Mouse (Mus musculus): Measurements from ENCODE around the gene Pla2g5.
A peak's percentile ranks its signal among the peaks of the same experiment; 100 is the strongest.
"Not testable (repeated sequence)": the region's sequence is repeated elsewhere in the genome, so short reads cannot be mapped to it uniquely, and the experiment has no call there.

The Pla2g5 gene

DNA sequence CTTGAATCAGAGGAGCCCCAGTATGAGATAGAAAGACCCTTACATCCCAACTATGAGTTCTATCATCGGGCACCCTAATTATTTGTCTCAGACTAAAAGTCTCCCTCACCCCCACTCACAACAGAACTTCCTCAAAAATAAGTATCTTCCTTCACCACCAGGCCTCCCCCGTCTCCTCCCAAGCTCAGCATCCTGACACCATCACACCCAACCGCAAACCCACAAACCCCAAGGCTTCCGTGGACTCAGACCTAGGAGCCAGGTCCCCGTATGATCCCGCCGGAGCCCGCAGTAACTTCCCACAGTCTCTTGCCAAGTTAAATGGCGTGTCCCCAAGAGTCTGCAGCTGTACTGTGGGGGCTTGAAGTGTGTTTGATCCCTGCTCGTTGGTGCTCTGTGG is 5.7 kb downstream of the Pla2g5 start:
- no peak for DNase-seq (ENCODE audit: low spot score in 2 of 2)

DNA sequence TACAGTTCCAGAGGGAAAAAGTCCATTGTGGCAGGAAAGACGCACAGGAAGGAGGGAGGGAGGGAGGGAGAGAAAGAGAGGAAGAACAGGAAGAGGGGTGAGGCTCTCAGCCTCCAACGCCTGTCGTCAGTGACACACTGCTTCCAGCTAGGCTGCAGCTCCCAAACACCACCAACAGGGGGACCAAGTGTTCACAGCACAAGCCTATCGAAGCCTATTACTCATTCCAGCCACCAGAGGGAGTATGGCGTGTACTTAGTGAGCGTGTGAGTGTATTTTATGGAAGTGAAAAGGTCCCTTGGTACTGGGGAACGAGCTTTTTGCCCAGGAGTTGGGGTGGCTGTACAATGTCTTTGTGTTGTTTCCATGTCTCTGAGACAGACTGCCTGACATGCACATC is 6.8 kb downstream of the Pla2g5 start:
- DNase-seq (ENCODE audit: low spot score in 2 of 2) = peak; percentile 15 to 40

DNA sequence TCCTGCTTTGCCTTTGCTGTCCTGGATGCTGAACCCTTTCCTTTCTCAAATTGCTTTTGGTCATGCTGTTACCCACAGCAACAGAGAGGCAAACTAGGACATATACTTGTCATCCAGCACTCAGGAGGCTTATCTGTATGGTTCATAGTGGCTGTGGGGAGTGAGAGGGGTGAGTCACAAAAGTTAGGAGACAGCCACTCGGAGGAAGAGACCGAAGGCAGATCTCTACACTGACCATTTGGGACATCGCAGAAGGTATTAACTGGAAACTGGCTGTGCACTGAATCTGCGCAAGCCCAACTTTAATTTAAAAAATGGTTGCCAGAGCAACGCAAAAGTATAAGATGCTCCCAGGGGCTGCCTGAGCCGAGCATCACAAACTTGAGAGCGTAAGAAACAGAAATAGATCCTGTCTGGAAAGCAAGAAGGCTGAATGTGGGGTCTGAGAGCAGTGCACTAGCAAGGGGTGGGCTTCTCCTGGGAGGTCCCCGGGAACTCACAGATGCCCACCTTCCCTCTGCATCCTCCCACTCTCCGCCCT is 8.1 kb downstream of the Pla2g5 start:
- no peak for DNase-seq (ENCODE audit: low spot score in 2 of 2)

DNA sequence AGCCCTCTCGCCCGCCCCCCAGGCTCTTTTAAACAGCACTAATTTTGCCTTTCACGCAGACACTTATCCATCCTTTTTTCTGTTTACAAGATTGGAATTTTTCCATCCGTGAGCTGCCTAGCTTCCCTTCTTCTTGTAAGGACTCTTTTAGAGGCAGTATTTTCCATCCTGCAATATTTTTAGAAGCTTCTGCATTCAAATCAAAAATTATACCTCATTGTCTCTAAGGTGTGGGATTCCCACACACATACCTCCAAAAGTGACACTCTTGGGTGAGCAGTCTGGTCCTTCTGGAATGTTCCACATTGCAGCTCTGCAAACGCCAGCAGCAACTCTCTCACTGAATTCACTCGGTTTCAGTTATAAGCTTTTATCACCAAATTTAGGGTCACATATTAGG is 10.3 kb downstream of the Pla2g5 start:
- DNase-seq (ENCODE audit: low spot score in 2 of 2) = no peak

DNA sequence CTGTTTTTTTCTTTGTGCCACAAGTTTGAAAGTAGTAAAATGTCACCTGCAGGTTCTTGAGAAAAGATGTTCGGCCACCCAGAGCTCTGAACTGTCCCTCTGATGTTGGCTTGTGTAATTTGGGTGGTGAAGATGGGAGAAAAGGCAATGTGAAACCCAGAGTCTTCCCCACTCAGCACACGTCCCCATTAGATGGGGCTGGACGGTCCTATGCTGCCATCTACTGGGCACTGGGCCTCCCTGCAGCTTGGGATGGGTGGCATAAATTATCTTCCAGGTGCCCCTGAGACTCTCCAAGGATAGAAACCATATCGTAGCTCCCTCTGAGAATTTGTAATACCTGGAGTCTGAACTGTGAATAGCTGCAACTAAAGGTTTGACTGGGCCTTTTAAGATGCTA is 11.8 kb downstream of the Pla2g5 start:
- peak; percentile 24 to 36 for DNase-seq (ENCODE audit: low spot score in 2 of 2)

DNA sequence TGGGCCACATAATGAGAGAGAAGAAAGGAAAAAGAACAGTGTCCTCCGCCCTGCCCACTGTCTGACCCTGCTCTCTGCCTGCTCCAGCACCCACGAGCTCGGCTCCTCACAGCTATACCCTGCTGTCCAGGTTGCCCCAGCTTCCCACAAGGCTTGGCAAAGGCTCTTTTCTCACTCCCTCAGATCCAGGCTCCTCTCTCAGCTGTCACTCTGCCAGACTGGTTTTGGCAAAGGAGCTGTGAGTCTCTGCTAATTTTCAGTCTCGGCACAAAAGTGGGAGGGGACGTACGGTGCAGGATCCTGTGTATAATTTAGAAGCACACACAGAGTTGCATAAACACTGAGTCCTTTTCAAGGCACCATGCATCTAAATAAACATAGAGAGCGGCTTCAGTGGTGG is 21.9 kb downstream of the Pla2g5 start:
- DNase-seq (ENCODE audit: low spot score in 2 of 2) = no peak

DNA sequence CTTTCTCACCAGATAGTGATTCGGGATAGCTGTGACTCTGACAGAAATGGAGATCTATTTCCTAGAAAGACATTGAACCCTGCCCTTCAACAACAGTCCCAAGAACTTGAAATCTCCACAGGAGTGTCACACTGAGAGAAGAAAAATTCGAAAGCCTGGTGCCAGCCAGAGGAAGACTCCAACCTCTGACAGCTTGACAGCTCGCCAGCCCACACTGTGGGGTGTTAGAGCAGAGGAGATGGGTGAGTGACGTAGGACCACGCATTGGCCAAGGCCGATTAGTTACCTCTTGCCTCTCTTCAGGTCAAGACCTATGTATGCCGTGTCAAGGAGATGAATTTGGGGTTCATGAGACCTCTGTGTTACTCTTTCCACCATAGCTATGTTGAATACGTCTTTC is 22.6 kb downstream of the Pla2g5 start:
- DNase-seq (ENCODE audit: low spot score in 2 of 2) = no peak

DNA sequence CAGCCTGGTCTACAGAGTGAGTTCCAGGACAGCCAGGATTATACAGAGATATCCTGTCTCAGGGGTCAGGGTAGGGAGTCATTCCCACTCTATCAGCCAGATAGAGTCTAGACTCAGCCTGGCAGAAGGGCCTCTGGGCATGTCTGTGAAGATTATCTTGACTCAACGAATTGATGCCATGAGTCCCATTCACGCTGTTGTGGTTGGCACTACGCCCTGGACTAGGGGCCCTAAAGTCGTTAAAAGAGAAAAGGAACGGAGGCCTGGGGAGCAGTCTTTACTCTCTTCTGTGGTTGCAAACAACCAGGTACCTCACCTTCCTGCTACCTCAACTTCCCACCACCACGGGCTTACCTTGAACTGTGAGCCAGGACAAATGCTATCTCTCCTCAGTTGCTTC is 23.5 kb downstream of the Pla2g5 start:
- no peak for DNase-seq (ENCODE audit: low spot score in 2 of 2)

DNA sequence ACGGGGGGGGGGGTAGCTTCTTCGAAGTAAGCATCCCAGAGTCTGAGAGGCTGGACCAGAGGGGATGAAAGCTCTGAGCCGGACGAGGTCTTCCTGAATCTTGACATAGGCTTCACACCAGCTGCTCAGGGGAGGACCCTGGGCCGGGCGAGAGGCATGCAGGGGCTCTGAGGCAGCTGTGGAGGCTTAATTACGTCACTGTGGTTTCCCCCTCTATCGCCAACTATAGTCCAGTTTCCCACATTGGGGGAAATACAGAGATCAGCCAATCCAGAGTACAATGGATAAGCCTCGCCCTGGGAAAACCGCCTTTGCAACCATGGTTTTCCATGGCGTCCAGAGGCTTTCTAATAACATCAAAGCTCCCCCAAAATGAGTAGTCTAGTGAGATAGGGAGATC is 36.1 kb downstream of the Pla2g5 start:
- DNase-seq (ENCODE audit: low spot score in 2 of 2) = no peak

DNA sequence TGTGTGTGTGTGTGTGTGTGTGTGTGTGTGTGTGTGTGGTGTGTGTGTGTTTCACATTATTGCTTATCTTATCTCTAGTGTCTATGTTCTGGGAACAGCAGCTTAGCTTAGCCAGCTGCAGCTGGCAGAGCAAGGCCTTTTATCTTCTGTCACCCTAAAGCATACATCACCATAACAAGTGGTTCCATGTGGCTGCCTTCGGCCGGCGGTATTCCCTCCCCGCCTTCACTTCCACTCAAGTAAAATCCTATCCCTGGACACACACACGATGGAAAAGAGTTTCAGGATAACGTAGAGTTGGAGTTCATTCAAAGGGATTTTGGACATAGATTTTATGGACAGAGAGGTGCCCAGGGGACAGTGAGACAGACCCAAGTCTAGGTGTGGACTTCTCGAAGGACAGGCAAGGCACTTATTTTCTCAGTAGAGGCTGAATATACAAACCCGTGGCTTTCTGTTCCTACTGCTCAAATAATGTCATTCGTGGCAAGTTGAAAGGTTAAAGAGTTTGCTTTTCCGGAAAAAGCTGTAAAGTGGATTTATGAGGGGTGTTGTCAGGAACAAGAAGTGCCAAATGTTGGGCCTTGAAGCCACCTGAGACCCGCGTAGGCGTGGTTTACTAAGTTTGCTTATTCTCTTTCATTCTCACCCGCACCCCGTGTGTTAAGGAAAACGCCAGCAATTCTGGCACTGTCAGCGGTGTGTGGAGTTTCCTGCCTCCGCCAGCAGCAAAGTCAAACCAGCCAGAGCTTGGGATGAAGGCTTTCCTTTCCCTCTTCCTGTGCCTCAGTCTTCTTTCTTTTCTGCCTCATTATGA is 37.3 kb downstream of the Pla2g5 start:
- no peak for DNase-seq (ENCODE audit: low spot score in 2 of 2)

DNA sequence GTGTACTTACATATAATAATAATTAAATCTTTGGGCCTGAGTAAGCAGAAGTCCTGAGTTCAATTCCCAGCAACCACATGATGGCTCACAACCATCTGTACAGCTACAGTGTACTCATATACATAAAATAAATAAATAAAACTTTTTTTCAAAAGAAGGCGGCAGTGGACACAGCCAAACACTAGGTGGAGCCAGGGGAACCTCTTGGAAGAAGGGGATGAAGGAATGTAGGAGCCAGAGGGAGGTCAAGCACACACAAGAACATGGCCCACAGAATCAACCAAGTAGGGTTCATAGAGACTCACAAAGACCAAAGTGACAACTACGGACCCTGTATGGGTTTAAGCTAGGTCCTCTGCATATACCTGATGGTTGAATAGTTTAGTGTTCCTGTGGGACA is 38.6 kb downstream of the Pla2g5 start:
- no peak for DNase-seq (ENCODE audit: low spot score in 2 of 2)

DNA sequence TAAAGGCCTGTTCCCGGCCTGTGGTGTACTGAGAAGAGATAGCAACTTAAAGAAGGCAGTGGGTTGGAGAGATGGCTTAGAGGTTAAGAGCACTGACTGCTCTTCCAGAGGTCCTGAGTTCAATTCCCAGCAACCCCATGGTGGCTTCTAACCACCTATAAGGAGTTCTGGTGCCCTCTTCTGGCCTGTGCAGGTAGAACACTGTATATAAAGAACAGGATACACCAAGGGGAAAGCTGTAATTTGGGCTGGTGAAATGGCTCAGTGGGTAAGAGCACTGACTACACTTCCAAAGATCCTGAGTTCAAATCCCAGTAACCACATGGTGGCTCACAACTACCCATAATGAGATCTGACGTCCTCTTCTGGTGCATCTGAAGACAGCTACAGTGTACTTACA is 39.1 kb downstream of the Pla2g5 start:
- not testable (repeated sequence) for DNase-seq (ENCODE audit: low spot score in 2 of 2)

DNA sequence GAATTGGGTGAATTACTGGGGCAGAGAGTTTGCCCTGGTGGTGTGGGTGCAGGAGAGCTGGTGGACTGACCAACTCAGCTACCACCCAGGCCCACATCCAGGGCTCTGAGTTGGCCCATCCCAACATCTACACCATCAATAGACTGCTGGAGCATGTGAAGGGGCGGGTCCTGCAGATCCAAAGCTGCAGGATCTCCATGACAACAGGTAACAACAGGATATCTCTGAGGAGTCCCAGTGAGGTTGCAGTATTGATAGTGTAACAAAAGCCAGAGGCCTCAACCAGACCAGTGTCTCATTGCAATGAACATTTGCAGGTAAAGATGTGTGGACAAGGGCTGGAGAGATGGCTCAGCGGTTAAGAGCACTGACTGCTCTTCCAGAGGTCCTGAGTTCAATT is 42.2 kb downstream of the Pla2g5 start:
- DNase-seq (ENCODE audit: low spot score in 2 of 2) = no peak

DNA sequence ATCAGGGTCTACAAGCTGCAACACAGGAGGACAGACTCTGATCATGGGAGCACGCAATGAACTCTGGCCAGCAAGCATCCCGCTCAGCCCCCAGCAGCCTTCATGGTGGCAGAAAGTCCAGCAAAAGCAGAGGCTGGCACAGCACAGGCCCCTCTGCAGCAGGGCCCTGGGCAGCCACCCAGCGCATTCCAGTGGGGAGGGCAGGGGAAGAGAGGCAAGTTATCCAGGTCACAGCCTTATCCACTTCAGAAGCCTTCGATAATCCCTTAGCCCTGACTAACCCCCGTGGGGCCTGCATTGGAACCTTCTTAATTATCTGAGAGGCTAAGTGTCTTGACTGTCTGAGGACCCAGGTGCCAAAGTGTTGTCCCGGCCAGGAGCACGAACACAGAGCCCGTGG is 44.2 kb downstream of the Pla2g5 start:
- no peak for DNase-seq (ENCODE audit: low spot score in 2 of 2)

DNA sequence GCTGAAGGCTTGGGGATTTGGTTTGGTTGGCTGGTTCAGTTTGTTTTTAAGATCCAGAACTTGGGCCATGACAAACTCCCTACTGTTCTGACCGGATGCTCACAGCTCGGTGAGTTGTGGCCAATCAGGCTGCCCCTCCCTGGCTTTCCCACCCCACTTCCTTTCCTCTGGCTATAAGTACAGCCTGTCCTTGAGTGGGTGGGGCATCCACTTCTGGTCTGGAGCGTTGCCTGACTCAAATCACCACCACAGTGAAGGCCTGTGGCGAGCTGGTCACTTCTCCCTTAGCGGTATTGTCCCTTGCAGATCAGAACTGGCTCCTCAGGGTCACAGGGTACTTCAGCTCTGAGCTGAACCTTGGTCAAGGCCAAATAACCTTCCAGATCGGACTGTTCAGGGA is 45.5 kb downstream of the Pla2g5 start:
- peak in 1 of 2 experiments; percentile 20 for DNase-seq (ENCODE audit: low spot score in 2 of 2)

DNA sequence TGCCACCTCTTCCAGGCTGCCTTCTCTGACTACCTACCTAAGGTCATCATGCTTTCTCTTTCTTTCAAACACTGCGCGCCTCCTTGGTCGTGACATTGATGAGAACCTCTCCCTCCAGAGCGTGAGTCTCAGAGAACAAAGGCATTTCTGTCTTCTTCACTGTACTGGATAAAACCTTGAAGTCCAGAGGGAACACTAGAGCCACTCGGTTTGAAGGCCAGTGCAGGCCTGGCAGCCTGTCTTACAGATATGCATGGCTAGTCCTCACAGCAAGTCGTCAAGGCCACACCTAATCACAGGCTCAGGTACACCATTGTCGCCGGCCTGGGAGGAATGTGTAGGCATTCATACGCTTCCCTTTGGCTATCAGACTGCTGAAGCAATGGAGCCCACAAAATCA is 47.1 kb downstream of the Pla2g5 start:
- no peak for DNase-seq (ENCODE audit: low spot score in 2 of 2)

DNA sequence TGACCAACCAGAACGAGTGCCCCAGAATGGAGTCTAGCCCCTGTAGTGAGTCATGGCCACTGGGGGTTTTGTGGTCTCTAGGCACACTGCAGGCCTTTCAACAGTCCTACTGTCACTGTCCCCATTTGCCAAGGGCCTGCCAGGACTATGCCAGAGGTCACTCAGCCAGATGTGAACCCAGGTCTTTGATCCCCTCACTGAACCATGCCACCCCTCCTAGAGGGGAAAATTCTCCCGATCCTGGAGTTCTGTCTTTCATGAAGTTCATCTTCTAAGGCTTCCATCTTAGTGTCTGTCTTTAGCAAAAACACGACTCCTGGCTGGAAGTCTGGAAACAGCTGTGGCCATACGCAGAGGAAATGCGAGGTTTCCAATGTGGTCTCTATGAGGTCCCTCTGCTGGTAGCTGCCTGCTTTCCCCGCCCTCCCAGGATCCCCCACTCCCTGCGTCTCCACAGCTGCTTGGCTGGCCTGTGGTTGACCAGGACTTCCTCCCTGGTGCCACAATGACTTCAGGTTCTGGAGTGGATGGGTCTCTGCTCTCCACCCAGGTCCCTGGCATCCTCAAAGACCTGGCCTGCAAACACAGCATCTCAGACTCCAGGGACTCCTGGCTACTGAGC is 56.3 kb downstream of the Pla2g5 start:
- DNase-seq (ENCODE audit: low spot score in 2 of 2) = no peak

DNA sequence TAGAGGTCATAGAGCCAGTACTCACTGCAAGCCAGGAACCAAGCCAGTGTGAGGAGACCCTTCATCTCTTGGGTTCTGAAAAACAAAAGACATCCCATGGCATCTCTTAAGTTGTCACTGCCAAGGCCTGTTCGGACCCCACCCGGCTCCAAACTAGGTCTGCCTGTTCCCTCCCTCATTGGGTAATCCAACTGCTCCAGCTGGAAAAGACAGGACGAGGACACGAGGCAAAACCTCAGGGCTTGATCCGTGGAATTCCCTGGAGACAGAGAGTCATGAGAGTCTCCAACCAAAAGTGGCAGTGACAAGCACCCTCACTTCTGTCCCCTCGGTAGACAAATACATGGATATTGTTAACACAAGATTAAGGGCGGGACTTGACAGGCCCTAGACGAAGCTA is 57.1 kb downstream of the Pla2g5 start:
- DNase-seq (ENCODE audit: low spot score in 2 of 2) = no peak

DNA sequence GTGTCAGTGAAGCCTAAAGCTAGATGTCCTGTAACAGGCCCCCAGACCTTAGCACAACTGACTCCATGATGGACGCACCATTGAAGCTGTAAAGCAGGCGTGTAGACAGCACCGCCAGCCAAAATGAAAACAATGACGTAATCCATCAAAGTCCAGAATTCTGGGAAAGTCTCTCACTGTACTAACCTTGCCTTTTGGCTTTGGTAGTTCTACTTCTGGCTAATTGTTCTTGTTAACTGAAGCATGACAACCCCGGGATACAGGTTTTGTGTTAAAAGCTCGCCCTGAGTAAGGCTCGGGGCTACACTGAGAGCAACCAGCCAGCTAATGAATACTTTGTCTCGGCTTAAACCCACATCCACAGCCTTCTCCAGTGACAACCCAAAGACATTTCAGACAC is 58.0 kb downstream of the Pla2g5 start:
- no peak for DNase-seq (ENCODE audit: low spot score in 2 of 2)

DNA sequence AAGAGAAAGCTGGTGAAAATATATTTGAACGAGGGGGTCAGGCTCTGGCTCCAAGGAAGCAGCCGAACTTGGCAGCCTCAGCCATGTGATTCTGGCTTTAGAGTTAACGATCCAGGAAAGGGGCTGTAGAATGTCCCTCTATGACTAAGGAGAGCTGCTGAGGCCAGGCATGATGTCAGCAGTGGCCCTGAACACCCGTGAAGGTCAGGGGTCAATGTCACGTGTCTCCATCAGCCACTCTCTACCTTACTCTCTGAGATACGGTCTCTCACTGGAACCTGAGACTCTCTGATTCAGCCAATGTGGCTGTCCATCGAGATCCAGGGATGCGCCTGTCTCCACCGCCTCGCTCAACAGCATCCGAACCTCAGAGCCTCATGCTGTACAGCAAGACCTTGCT is 60.4 kb downstream of the Pla2g5 start:
- no peak for DNase-seq (ENCODE audit: low spot score in 2 of 2)

DNA sequence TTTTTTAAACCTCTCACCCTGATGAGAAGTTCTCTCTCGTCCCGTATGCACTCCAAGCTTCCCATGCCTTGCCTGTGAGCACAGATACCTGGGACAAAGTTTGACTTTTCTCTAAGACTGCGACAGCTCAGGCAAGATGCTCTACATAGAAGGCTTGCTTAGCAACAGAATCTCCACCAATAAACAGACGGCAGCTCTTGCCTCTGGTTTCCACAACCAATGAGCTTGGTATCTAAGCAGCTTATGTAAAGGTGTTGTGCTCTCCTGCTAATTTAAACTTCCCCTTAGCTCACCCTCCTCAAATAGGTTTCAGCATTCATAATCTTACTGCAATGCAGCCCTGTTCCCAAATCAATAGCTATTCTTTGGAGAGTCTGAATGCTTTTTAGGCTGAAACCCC is 61.7 kb downstream of the Pla2g5 start:
- no peak for DNase-seq (ENCODE audit: low spot score in 2 of 2)

DNA sequence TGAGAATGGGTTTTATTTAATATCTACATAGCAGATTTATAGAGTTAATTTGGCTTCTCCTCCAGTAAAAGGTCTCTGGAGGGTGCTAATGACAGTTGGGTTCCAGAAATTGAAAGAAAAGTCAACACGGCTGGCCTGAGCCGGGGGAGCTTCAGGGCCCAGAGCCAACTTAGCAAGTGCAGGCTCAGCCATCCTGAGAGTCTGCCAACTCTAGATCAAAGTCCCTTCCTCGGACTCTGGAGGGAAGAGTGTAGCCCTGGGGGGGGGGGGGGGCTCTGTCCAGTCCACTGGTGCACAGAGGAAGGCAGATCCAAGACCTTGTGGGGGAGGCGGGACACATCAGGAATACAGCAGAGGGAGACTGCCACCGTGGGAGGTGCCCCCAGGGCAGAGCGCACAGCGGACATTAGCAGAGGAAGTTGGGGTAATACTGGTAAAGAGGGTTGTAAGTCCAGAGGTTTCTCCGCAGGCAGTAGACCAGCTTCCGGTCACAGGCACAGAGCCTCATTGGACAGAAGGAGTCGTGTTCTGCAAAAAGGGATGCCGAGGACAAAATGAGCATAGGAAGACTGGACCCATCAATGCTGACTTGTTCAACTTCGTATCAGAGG is 63.0 kb downstream of the Pla2g5 start:
- DNase-seq (ENCODE audit: low spot score in 2 of 2) = no peak

DNA sequence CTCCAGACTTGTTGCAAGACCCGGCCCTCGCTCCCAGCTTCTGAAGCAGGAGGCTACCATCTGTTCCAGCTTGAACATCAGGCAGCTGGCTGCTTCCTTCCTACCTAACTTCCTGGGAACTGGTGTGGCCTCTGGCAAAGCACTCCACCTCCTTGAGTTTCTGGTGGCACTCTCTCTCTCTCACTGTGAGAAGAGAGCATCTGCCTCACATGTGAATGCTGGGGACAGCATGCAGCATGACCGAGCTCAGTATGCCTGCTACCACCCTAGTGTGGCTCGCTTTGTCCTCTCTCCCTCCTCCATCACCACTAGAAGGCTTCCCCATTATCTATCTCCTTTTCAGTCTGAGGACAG is 66.1 kb downstream of the Pla2g5 start:
- no peak for DNase-seq (ENCODE audit: low spot score in 2 of 2)

All from spleen, postnatal 36 days (tissue).